Mouse (Mus musculus) cerebellum, adult 2 months (tissue): ENCODE results near the gene Rnf6.

Experiments used
- CTCF ChIP-seq: fragments of 200-500 bp; IDR thresholded peaks from 2 replicates; pipeline ENCODE4 v1.5.1; 2011; ENCODE audit warnings: low read depth, mild to moderate bottlenecking, control low read depth, low read length, moderate library complexity, borderline replicate concordance; ENCODE audit not compliant: insufficient read depth
- POLR2A ChIP-seq: fragments of 200-500 bp; IDR thresholded peaks from 2 replicates; pipeline ENCODE4 v1.6.1; 2011; ENCODE audit warnings: low read length, control low read depth, borderline replicate concordance; ENCODE audit not compliant: insufficient read depth

GRCm38 (mm10) chr5:146238274-146238673 lies 16.9 kb upstream of the Rnf6 start:
- TF ChIP-seq CTCF (no peak), POLR2A (no peak)
